Mouse (Mus musculus): ENCODE results near the gene Clec2d.

The Clec2d gene

GRCm38 (mm10) chr6:129228935-129229773 is 48.7 kb downstream of the Clec2d start:
- no peak for DNase-seq

- DNase-seq = no peak
Observed at GRCm38 (mm10) chr6:129229774-129230578, 49.6 kb downstream of the Clec2d start.

- DNase-seq = no peak
Observed at GRCm38 (mm10) chr6:129232005-129232841, 51.8 kb downstream of the Clec2d start.

GRCm38 (mm10) chr6:129232842-129233205 is 52.4 kb downstream of the Clec2d start:
- DNase-seq = no peak

- DNase-seq = no peak
Observed at GRCm38 (mm10) chr6:129233366-129233954, 53.0 kb downstream of the Clec2d start.

GRCm38 (mm10) chr6:129233955-129234369 is 53.5 kb downstream of the Clec2d start:
- DNase-seq = no peak

- DNase-seq = no peak
Observed at GRCm38 (mm10) chr6:129234456-129235360, 54.3 kb downstream of the Clec2d start.

- DNase-seq = no peak
Observed at GRCm38 (mm10) chr6:129235855-129236461, 55.5 kb downstream of the Clec2d start.

All from cerebellum, adult 11-12 months (tissue).